Mouse (Mus musculus) spleen, postnatal 36 days (tissue): ENCODE measurements at regions not wholly inside any gene's neighbourhood (a gene's known extent, or its start where the extent isn't known, plus 50 kb on each side); places are given as distances from the start of the nearest gene placed in this dataset.

Experiments
- DNase-seq, 2 experiments: peaks; one replicate each; pipeline ENCODE4 v3.0.0; 2022; ENCODE audit warnings: low spot score in 2 of 2, mixed read lengths in 1 of 2

- DNase-seq = no peak
These were observed 384.4 kb downstream of the Zfp536 start for GRCm38 (mm10) chr7:37388843-37389702.

GRCm38 (mm10) chr7:37389703-37390087 is 383.7 kb downstream of the Zfp536 start:
- DNase-seq = no peak

- no peak for DNase-seq
These were observed 383.2 kb downstream of the Zfp536 start for GRCm38 (mm10) chr7:37390271-37390670.

GRCm38 (mm10) chr7:37392122-37392521 is 381.3 kb downstream of the Zfp536 start:
- DNase-seq = no peak

GRCm38 (mm10) chr7:37392604-37393003 is 380.8 kb downstream of the Zfp536 start:
- DNase-seq = no peak

GRCm38 (mm10) chr7:37393071-37393470 is 380.4 kb downstream of the Zfp536 start:
- no peak for DNase-seq

GRCm38 (mm10) chr7:37394965-37395426 is 378.4 kb downstream of the Zfp536 start:
- no peak for DNase-seq

- no peak for DNase-seq
These were observed 377.4 kb downstream of the Zfp536 start for GRCm38 (mm10) chr7:37395881-37396513.

- DNase-seq = no peak
These were observed 370.0 kb downstream of the Zfp536 start for GRCm38 (mm10) chr7:37403483-37403882.

- no peak for DNase-seq
These were observed 360.1 kb downstream of the Zfp536 start for GRCm38 (mm10) chr7:37413350-37413749.

GRCm38 (mm10) chr7:37421704-37422103 is 351.7 kb downstream of the Zfp536 start:
- DNase-seq = no peak
